Mouse (Mus musculus) cerebellum, adult 2 months (tissue): ENCODE data around the gene Cdc37l1. TPM values are rescaled to one million over a fixed set of nuclear protein-coding genes. Genes with fewer than 3 reads are reported as not detected.

ENCODE experiments used
- DNase-seq, 2 experiments: peaks; one replicate each; pipeline ENCODE4 v3.0.0; 2021
- H3K27ac ChIP-seq: fragments of 200-500 bp; 2 replicates; pipeline ENCODE4 v1.5.1; 2012; ENCODE audit warnings: low read length, control low read depth, inconsistent platforms; ENCODE audit not compliant: insufficient read depth
- H3K27me3 ChIP-seq: fragments of 200-500 bp; 2 replicates; pipeline ENCODE4 v1.6.1; 2012; ENCODE audit warnings: inconsistent platforms, mild to moderate bottlenecking, low read length, moderate library complexity; ENCODE audit not compliant: control insufficient read depth, insufficient read depth
- H3K4me1 ChIP-seq: fragments of 200-500 bp; 2 replicates; pipeline ENCODE4 v1.6.1; 2011; ENCODE audit warnings: low read length; ENCODE audit not compliant: control insufficient read depth, insufficient read depth
- H3K4me3 ChIP-seq: fragments of 200-500 bp; replicated peaks from 2 replicates; pipeline ENCODE3; 2011; ENCODE audit warnings: mild to moderate bottlenecking, low read depth, low read length, control low read depth; ENCODE audit not compliant: insufficient read depth
- CTCF ChIP-seq: fragments of 200-500 bp; IDR thresholded peaks from 2 replicates; pipeline ENCODE4 v1.5.1; 2011; ENCODE audit warnings: low read depth, mild to moderate bottlenecking, control low read depth, low read length, moderate library complexity, borderline replicate concordance; ENCODE audit not compliant: insufficient read depth
- POLR2A ChIP-seq: fragments of 200-500 bp; IDR thresholded peaks from 2 replicates; pipeline ENCODE4 v1.6.1; 2011; ENCODE audit warnings: low read length, control low read depth, borderline replicate concordance; ENCODE audit not compliant: insufficient read depth
- WGBS: fragments of 180-500 bp; shearing (Covaris S2); methylation state at CpG from one replicate; pipeline ENCODE4 v1.1.7; 2018; 5-methylcytosine and 5-hydroxymethylcytosine counted together
- polyA plus RNA-seq: library from polyadenylated mRNA; depleted of rRNA; stranded (reverse); fragments of >200 nt; gene quantifications from 2 replicates; pipeline ENCODE4 v1.2.3, GENCODE M21; 2012

Cdc37l1 gene
- polyA plus RNA-seq, 1 experiment, result 91.8 TPM

DNA sequence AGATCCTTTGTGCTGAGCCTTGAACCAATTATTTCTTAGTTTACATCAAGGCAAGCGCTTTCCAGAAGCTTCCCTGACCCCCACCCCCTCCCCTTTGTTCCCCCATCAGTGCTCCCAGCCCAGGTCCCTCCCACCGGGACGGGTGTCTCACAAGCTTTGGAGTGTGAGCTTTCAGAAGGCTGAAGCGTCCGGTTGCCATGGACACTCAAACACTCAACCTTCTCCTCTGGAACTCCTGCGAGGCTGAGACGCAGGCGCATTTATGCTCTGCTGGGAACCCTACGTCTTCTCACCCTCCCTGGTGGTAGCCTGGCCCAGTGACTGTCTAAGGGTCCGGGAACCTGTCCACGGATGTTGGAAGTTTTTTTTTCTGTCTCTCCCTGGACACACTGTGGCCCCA is 22.5 kb upstream of the Cdc37l1 start, which contains the start of gene 4430402I18Rik:
TSS of gene 4430402I18Rik (minus strand) at position 149 of the 400 bp plus-strand sequence.
- no peak for TF ChIP-seq CTCF
- peaks cover 4% of the 10 kb centered on the region; the same call in 1 of the 2 replicates for H3K4me1 ChIP-seq
- no peak within 1 kb of the TSS for H3K27ac ChIP-seq
- no peaks in the 10 kb centered on the region for H3K27me3 ChIP-seq
- 30% methylated on average over 11 of the region's 11 CpGs for WGBS
- no peak for DNase-seq
- H3K4me3 ChIP-seq, result no peak within 1 kb of the TSS

DNA sequence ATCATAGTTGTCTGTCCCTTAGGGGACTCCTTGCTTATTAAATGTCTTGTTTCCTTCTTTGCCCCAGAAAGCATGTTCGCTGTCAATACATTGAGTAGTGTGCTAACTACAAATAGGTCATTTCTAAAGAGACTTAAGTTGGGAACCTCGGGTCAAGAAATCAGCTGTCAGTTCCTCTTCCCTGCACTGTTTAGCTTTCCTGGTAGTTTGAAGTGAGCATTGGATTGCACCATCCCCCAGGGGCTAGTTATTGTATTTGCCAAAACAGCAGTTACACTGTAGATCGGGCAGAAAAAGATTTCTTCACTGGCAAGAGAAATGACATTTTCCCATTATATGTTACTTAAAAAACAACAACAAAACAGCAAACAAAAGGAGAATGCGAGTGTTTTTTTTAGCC is 22.0 kb upstream of the Cdc37l1 start:
- TF ChIP-seq POLR2A, result no peak
- no peak for TF ChIP-seq CTCF
- DNase-seq, result no peak
- Histone ChIP-seq H3K4me1 (peaks cover 4% of the 10 kb centered on the region; the same call in 1 of the 2 replicates), H3K27ac (no peak overlapping the region), H3K4me3 (no peak overlapping the region), H3K27me3 (no peaks in the 10 kb centered on the region)
- WGBS, result 56% methylated on average over 4 of the region's 4 CpGs

DNA sequence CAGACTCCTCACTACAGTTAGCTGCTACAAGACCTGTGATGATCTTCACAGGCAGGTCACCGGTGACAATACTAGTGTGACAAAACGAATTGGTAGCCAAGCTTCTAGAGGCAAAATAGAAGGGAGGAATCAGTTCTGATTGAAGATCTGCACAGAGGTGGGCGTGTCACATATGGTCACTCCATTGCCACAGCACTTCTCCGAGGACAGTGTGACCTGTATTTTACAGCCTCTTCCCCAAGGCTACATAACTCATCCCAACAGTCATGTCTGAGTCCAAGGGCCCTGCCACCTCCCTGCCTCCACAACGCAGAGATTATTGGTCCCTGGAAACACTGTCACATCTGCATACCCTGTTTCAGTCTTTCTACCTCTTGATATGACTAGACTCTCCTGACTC is 20.9 kb upstream of the Cdc37l1 start:
- no peak overlapping the region for H3K4me3 ChIP-seq
- peaks cover 4% of the 10 kb centered on the region; the same call in 1 of the 2 replicates for H3K4me1 ChIP-seq
- DNase-seq, result no peak
- TF ChIP-seq CTCF (no peak), POLR2A (no peak)
- no peaks in the 10 kb centered on the region for H3K27me3 ChIP-seq
- H3K27ac ChIP-seq, result no peak overlapping the region
- 89% methylated on average over 5 of the region's 5 CpGs for WGBS

DNA sequence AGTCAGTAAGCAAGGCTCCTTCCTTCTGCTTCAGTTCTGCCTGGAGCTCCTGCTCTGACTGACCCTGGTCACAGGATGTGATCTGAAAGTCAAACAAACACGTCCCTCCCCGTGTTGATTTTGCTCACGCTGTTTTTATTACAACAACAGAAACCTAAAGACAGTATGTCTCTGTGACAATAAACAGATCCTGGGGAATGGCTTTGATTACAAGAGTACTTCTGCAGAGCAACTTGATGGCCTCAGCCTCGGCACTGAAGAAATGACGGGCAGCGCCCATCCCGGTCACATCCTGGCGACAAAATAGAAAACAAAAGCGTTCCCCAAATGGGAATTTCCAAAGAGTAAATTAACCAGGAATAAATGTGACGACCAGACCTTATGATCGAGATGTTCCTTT is 19.9 kb upstream of the Cdc37l1 start:
- no peak for TF ChIP-seq POLR2A
- TF ChIP-seq CTCF, result no peak
- Histone ChIP-seq H3K4me3 (no peak overlapping the region), H3K27me3 (no peaks in the 10 kb centered on the region), H3K27ac (no peak overlapping the region), H3K4me1 (peaks cover 4% of the 10 kb centered on the region; the same call in 1 of the 2 replicates)
- no peak for DNase-seq
- 91% methylated on average over 11 of the region's 11 CpGs for WGBS

DNA sequence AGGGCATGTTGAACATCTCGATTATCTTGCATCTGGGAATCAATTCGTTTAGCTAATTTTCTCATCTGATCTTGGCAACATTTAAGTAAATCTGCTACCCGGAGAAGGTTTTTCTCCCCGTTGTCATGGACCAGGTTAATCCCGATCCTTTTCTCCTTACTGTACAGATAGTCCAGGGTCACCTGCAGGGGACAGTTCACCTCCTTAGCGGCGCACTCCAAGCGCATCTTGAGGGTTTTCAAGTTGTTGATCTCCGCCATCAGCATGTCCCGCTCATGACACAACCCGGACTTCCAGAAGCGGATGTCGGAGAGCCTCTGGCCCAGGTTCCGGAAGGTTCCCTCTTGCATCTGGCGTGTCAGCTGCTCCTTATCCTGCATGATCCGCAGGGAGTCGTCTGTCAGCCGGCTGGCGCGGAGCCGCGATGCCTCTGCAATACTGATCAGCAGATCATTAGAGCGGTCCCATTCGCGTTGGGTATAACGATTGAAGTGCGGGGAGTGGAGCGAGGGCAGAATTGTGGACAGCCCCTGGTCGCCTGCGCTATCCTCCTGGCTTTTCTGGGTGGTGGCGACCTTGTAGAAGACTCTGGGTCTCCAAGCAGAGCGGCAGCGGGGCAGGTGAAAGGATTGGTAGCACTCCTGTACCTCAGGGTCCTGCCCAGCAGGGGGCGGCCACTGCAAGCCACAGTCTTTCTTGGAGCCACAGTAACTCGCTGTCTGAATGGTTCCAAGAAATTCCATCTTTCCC is 15.1 kb upstream of the Cdc37l1 start:
- DNase-seq, result peak; percentile 70 to 73
- TF ChIP-seq POLR2A, result no peak
- TF ChIP-seq CTCF, result peak; percentile 51; the same call in 1 of the 2 replicates
- 9% methylated on average over 35 of the region's 35 CpGs for WGBS
- Histone ChIP-seq H3K27ac (no peak overlapping the region), H3K4me3 (peak overlapping the region; percentile 57), H3K27me3 (no peaks in the 10 kb centered on the region), H3K4me1 (no peaks in the 10 kb centered on the region)

DNA sequence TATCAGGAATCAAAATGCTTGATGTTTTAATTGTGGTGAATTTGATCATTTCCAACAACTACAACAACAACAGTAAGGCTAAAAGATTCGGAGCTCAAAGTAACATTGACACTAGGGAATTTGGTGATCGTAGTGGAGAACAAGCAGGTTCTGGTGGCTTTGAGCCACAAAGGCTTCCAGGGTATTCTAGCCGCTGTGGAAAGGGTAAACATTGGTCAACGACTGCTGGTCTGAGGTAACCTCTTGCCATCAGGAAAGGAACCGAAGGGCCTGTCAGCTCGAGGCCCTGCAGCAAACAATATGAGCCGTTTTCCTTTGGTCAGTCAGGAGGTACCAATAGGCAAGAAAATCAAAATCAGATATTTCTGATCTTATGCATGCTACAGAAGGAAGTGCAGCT is 7.5 kb upstream of the Cdc37l1 start:
- H3K27ac ChIP-seq, result no peak overlapping the region
- no peak for TF ChIP-seq CTCF
- TF ChIP-seq POLR2A, result no peak
- H3K4me1 ChIP-seq, result no peaks in the 10 kb centered on the region
- H3K27me3 ChIP-seq, result no peaks in the 10 kb centered on the region; the same call in 1 of the 2 replicates
- H3K4me3 ChIP-seq, result no peak overlapping the region
- 85% methylated on average over 7 of the region's 7 CpGs for WGBS
- no peak for DNase-seq

DNA sequence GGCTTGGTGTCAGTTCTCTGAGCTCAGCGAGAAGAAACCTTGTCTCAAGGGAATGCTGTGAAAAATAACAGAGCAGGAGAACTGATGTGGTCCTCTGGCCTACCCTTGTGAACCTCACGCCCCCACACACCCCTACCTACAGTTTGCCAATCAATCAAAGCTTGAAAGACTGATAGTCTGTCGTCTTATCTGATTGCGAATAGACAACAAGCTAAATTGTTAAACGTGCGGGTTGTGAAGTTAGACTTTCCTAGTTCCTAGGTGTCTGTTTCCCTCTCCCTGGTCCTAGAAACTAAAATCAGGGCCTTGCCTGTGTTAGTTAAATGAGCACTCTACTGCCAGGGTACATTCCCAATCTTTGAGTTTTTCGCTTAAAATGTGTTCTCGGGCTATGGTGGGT is 637 bp upstream of the Cdc37l1 start:
- H3K27me3 ChIP-seq, result no peaks in the 10 kb centered on the region
- peaks cover 10% of the 10 kb centered on the region; the same call in 1 of the 2 replicates for H3K4me1 ChIP-seq
- 73% methylated on average over 8 of the region's 8 CpGs for WGBS
- no peak overlapping the region for H3K27ac ChIP-seq
- H3K4me3 ChIP-seq, result no peak overlapping the region
- TF ChIP-seq POLR2A (no peak), CTCF (no peak)
- DNase-seq, result no peak

DNA sequence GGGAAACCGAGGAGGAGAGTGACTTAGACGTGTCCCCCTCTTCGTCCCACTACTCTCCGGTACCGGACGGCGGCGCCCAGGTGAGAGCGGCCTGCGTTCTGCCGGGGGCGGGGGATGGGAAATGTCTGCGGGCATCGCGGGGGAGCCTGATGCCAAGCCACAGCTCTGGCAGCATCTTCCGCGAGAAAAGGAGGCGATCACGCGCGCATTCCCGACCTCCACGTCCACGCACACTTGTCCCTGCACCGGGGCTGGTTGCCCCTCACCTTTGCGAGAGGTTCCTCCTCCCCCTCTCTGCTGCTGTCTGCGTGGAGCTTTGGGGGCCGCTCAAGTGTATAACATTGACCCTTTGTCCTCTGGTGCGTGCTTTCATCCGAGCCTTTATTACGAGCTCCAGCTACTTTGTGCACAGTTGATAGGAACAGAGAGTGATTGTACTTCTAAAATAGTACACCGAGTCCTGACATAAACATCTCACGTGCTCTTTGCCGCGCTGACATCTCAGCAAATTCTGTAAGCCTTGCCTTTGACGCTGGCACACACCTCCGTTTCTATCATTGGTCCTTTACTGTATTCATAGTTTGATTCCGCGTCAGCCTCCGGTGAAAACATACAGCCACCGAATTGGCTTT is 554 bp downstream of the Cdc37l1 start:
- DNase-seq, result no peak
- no peak for TF ChIP-seq POLR2A
- TF ChIP-seq CTCF, result no peak
- under 1% methylated on average over 40 of the region's 41 CpGs for WGBS
- peak overlapping the region; percentile 83 for H3K4me3 ChIP-seq
- peaks cover 14% of the 10 kb centered on the region; the same call in 1 of the 2 replicates for H3K4me1 ChIP-seq
- H3K27ac ChIP-seq, result peak overlapping the region; percentile 48
- no peaks in the 10 kb centered on the region for H3K27me3 ChIP-seq
